In the genomic region with DNA sequence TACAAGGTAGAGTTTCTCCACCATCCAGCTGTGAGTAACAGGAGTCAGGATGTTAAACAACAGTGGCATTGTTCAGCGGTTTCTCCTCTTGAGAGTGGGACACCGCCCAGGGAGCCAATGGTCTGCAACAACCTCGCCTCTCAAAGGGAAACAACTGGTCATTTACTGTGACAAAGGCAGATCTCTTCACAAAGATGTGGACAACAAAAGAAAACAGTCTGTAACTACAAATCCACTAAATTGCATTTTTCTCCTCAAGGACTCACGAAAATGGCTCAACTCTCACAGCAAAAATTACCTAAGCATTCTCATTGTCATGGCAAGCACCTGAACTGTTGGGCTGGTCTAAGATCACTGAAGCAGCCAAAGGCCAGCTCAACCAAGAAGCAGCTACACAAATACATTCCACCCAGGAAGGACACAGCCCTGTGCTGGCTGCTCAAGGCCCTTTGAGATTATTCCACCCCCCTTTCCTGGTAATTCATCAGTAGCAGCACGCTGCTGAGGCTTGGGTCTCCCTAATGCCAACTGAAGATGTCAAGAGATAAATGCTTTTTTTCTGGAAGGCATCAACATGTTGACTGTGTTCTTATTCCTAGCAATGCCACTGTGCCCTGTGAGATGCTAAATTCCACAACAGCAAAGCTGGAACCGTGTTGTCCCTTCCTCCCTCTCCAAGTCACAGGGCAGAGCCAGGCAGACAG, we compare ENCODE assay signal across 31 mouse cellular contexts. TPM values are rescaled to one million over a fixed set of nuclear protein-coding genes. Genes with fewer than 3 reads are reported as not detected.
DNase-seq lines count a peak whose midpoint lies in the region; ATAC-seq and TF ChIP-seq lines count a peak whose summit lies in the region.
"Had no signal": no experiment of that assay in that cellular context is flagged by ENCODE, and none has a peak within 500 bp of the region (broad histone marks: within the 10 kb centered on the region; RNA-seq: fewer than 3 reads in every experiment).

No protein-coding gene starts in this region.

- H3K36me3 ChIP-seq in hindbrain, embryonic 10.5 days = no peaks in the 10 kb centered on the region
- H3K36me3 ChIP-seq in hindbrain, postnatal 0 days (ENCODE audit: insufficient read depth, low read length) = no peaks in the 10 kb centered on the region
- H3K36me3 ChIP-seq in limb, embryonic 11.5 days (ENCODE audit: control insufficient read depth, insufficient read depth, low read length) = no peaks in the 10 kb centered on the region
- H3K36me3 ChIP-seq in limb, embryonic 10.5 days = no peaks in the 10 kb centered on the region
- H3K36me3 ChIP-seq: heart, embryonic 12.5 days; intestine, embryonic 15.5 days; limb, embryonic 12.5 days; liver, embryonic 15.5 days had no signal

- TF ChIP-seq CTCF in hindbrain, postnatal 0 days (IDR thresholded peaks at IDR 0.05; ENCODE audit: low read depth) = no peak

- peak; percentile 25 for DNase-seq in adrenal gland, adult 2 months
- no peak for DNase-seq in adrenal gland, adult 18-20 months (ENCODE audit: low spot score in 2 of 2)
- no peak for DNase-seq in hindbrain, embryonic 10.5 days (ENCODE audit: low spot score)
- no peak for DNase-seq in hindbrain, postnatal 0 days (ENCODE audit: low spot score)
- DNase-seq in limb, embryonic 11.5 days (ENCODE audit: low spot score) = peak; percentile 21
- no peak for DNase-seq in limb, embryonic 10.5 days (ENCODE audit: low spot score)
- DNase-seq in embryo, embryonic 10.5 days (ENCODE audit: low spot score) = peak; percentile 4
- DNase-seq in cerebellum, postnatal 25 days = no peak
- DNase-seq: cerebellum, adult 2 months; cerebellum, postnatal 14 days; gastrocnemius, postnatal 14 days; heart, adult 18-20 months; heart, postnatal 4 days; kidney, adult 8-10 months; kidney, postnatal 4 days; layer of hippocampus, adult 9-11 months; lung, embryonic 14.5 days; lung, postnatal 36 days; right cerebral cortex, adult 18-20 months; spleen, adult 18-20 months; thymus, postnatal 14 days had no signal

- H3K27ac ChIP-seq in hindbrain, embryonic 10.5 days = 0 out of 2 replicates have a peak overlapping the region, but pooled peaks have one; percentile 5
- H3K27ac ChIP-seq in hindbrain, postnatal 0 days = no peak overlapping the region
- no peak overlapping the region for H3K27ac ChIP-seq in limb, embryonic 11.5 days (replicated peaks; ENCODE audit: low read depth, low read length)
- no peak overlapping the region for H3K27ac ChIP-seq in limb, embryonic 10.5 days
- H3K27ac ChIP-seq: forebrain, embryonic 13.5 days; intestine, embryonic 15.5 days; limb, embryonic 12.5 days; liver, embryonic 15.5 days had no signal

- no peak for ATAC-seq in hindbrain, postnatal 0 days
- ATAC-seq in limb, embryonic 11.5 days (ENCODE audit: insufficient number of reproducible peaks, low FRiP score, low TSS enrichment, low read depth) = peak; percentile 17; the same call in 1 of the 2 replicates
- ATAC-seq: forebrain, embryonic 13.5 days; hindbrain, embryonic 16.5 days; intestine, embryonic 15.5 days; midbrain, embryonic 16.5 days had no signal

- no peaks in the 10 kb centered on the region for H3K27me3 ChIP-seq in hindbrain, embryonic 10.5 days (ENCODE audit: insufficient read depth, poor library complexity, severe bottlenecking)
- H3K27me3 ChIP-seq in hindbrain, postnatal 0 days (ENCODE audit: insufficient read depth, low read length) = no peaks in the 10 kb centered on the region
- no peaks in the 10 kb centered on the region for H3K27me3 ChIP-seq in limb, embryonic 11.5 days (ENCODE audit: control insufficient read depth, insufficient read depth, low read length)
- no peaks in the 10 kb centered on the region for H3K27me3 ChIP-seq in limb, embryonic 10.5 days (ENCODE audit: low read depth, poor library complexity, severe bottlenecking)
- H3K27me3 ChIP-seq: CH12.LX; forebrain, embryonic 13.5 days; heart, embryonic 12.5 days; intestine, embryonic 15.5 days; limb, embryonic 12.5 days; liver, embryonic 15.5 days had no signal

- H3K4me1 ChIP-seq in hindbrain, embryonic 10.5 days (replicated peaks) = no peaks in the 10 kb centered on the region
- no peaks in the 10 kb centered on the region for H3K4me1 ChIP-seq in hindbrain, postnatal 0 days (ENCODE audit: insufficient read depth, low read length)
- no peaks in the 10 kb centered on the region for H3K4me1 ChIP-seq in limb, embryonic 11.5 days (ENCODE audit: control insufficient read depth, insufficient read depth, low read length)
- no peaks in the 10 kb centered on the region for H3K4me1 ChIP-seq in limb, embryonic 10.5 days
- H3K4me1 ChIP-seq: forebrain, embryonic 13.5 days; heart, embryonic 12.5 days; intestine, embryonic 15.5 days; limb, embryonic 12.5 days had no signal

- no peak overlapping the region for H3K4me3 ChIP-seq in hindbrain, embryonic 10.5 days
- H3K4me3 ChIP-seq in hindbrain, postnatal 0 days (ENCODE audit: low read length) = no peak overlapping the region
- H3K4me3 ChIP-seq in limb, embryonic 11.5 days (ENCODE audit: low read depth, low read length) = no peak overlapping the region
- no peak overlapping the region for H3K4me3 ChIP-seq in limb, embryonic 10.5 days
- H3K4me3 ChIP-seq: forebrain, embryonic 13.5 days; heart, embryonic 12.5 days; intestine, embryonic 15.5 days; limb, embryonic 12.5 days; liver, embryonic 15.5 days had no signal

- 58% methylated on average over 6 of the region's 6 CpGs for WGBS in hindbrain, embryonic 10.5 days
- WGBS in hindbrain, postnatal 0 days = 56% methylated on average over 6 of the region's 6 CpGs
- WGBS in limb, embryonic 11.5 days = 70% methylated on average over 6 of the region's 6 CpGs
- WGBS in limb, embryonic 10.5 days = 60% methylated on average over 6 of the region's 6 CpGs

- H3K9ac ChIP-seq in hindbrain, postnatal 0 days (replicated peaks; ENCODE audit: low read length) = no peak overlapping the region
- H3K9ac ChIP-seq in limb, embryonic 11.5 days (ENCODE audit: low read length) = no peak overlapping the region
- H3K9ac ChIP-seq: forebrain, embryonic 13.5 days; heart, embryonic 12.5 days; intestine, embryonic 15.5 days; limb, embryonic 12.5 days; liver, embryonic 15.5 days; lung, embryonic 14.5 days had no signal

- H3K9me3 ChIP-seq in hindbrain, embryonic 10.5 days = no peaks in the 10 kb centered on the region
- no peaks in the 10 kb centered on the region for H3K9me3 ChIP-seq in hindbrain, postnatal 0 days (ENCODE audit: low read length)
- H3K9me3 ChIP-seq in limb, embryonic 11.5 days (ENCODE audit: control insufficient read depth, low read length) = no peaks in the 10 kb centered on the region
- H3K9me3 ChIP-seq in limb, embryonic 10.5 days (replicated peaks) = no peaks in the 10 kb centered on the region
- H3K9me3 ChIP-seq: forebrain, embryonic 13.5 days; heart, embryonic 12.5 days; intestine, embryonic 15.5 days; limb, embryonic 12.5 days; liver, embryonic 15.5 days had no signal

- H3K4me2 ChIP-seq in hindbrain, postnatal 0 days (ENCODE audit: low read depth, low read length) = no peak overlapping the region
- H3K4me2 ChIP-seq in limb, embryonic 11.5 days (ENCODE audit: low read depth, severe bottlenecking) = no peak overlapping the region
- H3K4me2 ChIP-seq: forebrain, embryonic 13.5 days; heart, embryonic 12.5 days; intestine, embryonic 15.5 days; limb, embryonic 12.5 days; liver, embryonic 15.5 days; lung, embryonic 14.5 days; midbrain, embryonic 11.5 days had no signal

RNA-seq across cellular contexts. Expression of a gene that starts 28.1 kb away (rescaled TPM):
- 1 to 10 TPM; 1.6 to 2.4 TPM for total RNA-seq in adrenal gland, adult 2 months (2021)
- polyA plus RNA-seq in adrenal gland, adult 2 months (2012; rRNA removed) = 0.12 and 0.20 TPM in 2 replicates
- 1 to 10 TPM; 1.9 to 2.0 TPM for total RNA-seq in adrenal gland, adult 18-20 months (2021)
- 0.41 and 0.64 TPM in 2 replicates for polyA plus RNA-seq in hindbrain, embryonic 10.5 days (2016; fragmentation: Nextera tagmentation; extraction: Ambion mirVana)
- 1.8 and 2.6 TPM in 2 replicates for total RNA-seq in hindbrain, postnatal 0 days (2014; rRNA removed)
- 0.54 and 0.63 TPM in 2 replicates for polyA plus RNA-seq in hindbrain, postnatal 0 days (2015; fragmentation: Nextera tagmentation; extraction: Ambion mirVana)
- 0.32 and 0.44 TPM in 2 replicates for polyA plus RNA-seq in limb, embryonic 11.5 days (2014; fragmentation: Nextera tagmentation; extraction: Ambion mirVana)
- 0.10 and 0.25 TPM in 2 replicates for polyA plus RNA-seq in limb, embryonic 10.5 days (2016; fragmentation: Nextera tagmentation; extraction: Ambion mirVana)
- polyA plus RNA-seq: liver, adult 2 months had no signal

Comparison
In these comparisons a context has a peak if more than half of its experiments do, and no peak if none do; other contexts are left out.
1. DNase-seq: peak in adrenal gland, adult 2 months (single experiment), limb, embryonic 11.5 days (single experiment) and embryo, embryonic 10.5 days (single experiment); none in adrenal gland, adult 18-20 months (0 of 2), hindbrain, embryonic 10.5 days (single experiment), hindbrain, postnatal 0 days (single experiment), limb, embryonic 10.5 days (single experiment) and cerebellum, postnatal 25 days (0 of 2).